In the genomic region with DNA sequence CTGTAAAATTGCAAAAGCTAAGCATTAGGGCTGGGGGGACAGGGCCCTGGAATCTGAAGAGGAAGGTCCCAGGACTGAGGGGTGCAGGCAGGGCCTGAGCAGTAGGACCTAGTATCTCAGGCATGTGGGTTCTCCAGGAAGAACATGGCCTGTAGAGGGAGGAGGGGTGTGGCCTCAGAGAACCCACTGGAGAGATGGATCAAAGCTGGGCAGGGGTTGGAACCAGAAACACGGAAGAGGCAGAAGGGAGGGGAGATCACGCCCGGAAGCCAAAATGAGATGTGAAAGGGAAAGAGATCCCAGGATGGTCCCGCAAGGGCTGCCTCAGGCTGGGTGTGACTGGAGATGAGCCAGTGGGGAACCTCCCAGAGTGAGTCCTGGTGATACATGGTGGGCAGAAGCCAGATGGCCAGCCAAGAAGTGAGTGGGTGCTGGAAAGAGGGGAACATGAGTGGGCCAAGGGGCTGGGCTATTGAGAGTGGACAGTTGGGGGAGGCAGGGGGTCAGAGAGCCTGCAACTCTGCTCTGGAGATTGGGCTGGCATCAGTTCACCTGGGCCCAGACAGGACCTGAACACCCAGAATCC, we compare ENCODE assay signal across 8 mouse cellular contexts.
A peak's percentile ranks its signal among the peaks of the same experiment; 100 is the strongest.
DNase-seq lines count a peak whose midpoint lies in the region; ATAC-seq lines count a peak whose summit lies in the region.

No protein-coding gene starts in this region.

- peak; percentile 98 for DNase-seq in heart, adult 11 months
- DNase-seq in heart, postnatal 14 days, result no peak
- DNase-seq in thymus, postnatal 14 days, result peak; percentile 72
- no peak for DNase-seq in thymus, postnatal 0 days (ENCODE audit: low spot score)
- DNase-seq in cerebellum, postnatal 25 days, result no peak
- no peak for DNase-seq in ovary, postnatal 10 days (ENCODE audit: low spot score)
- DNase-seq in cerebellum, adult 9-10 months, result no peak

- no peaks in the 10 kb centered on the region for H3K27me3 ChIP-seq in liver, embryonic 12.5 days (replicated peaks)

- H3K4me2 ChIP-seq in liver, embryonic 12.5 days, result peak overlapping the region; percentile 41

- intact Hi-C loops in heart, postnatal 14 days (cut with DNase I), result no loop called here

- no peak overlapping the region for H3K4me3 ChIP-seq in liver, embryonic 12.5 days

- WGBS in liver, embryonic 12.5 days (ENCODE audit: insufficient replicate concordance), result 25% methylated on average over 4 of the region's 4 CpGs

- ATAC-seq in liver, embryonic 12.5 days, result no peak

- no peaks in the 10 kb centered on the region for H3K9me3 ChIP-seq in liver, embryonic 12.5 days (replicated peaks)

- peak overlapping the region; percentile 62 for H3K27ac ChIP-seq in liver, embryonic 12.5 days

- H3K9ac ChIP-seq in liver, embryonic 12.5 days, result no peak overlapping the region; the same call in 1 of the 2 replicates

- peaks cover 95% of the 10 kb centered on the region for H3K4me1 ChIP-seq in liver, embryonic 12.5 days

- no peaks in the 10 kb centered on the region for H3K36me3 ChIP-seq in liver, embryonic 12.5 days

Comparison
In these comparisons a context has a peak if more than half of its experiments do, and no peak if none do; other contexts are left out.
1. DNase-seq: peak in heart, adult 11 months (single experiment) and thymus, postnatal 14 days (single experiment); none in heart, postnatal 14 days (0 of 2), thymus, postnatal 0 days (single experiment), cerebellum, postnatal 25 days (0 of 2), ovary, postnatal 10 days (single experiment) and cerebellum, adult 9-10 months (single experiment).